27 mouse cellular contexts compared by ENCODE assay signal in genomic region chr3:117459507-117459906, GRCm38 (mm10).
DNase-seq lines count a peak whose midpoint lies in the region; ATAC-seq lines count a peak whose summit lies in the region.
"Had no signal": no experiment of that assay in that cellular context is flagged by ENCODE, and none has a peak within 500 bp of the region (broad histone marks: within the 10 kb centered on the region; RNA-seq: fewer than 3 reads in every experiment).

No protein-coding gene starts in this region.

- no peaks in the 10 kb centered on the region for H3K27me3 ChIP-seq in embryonic facial prominence, embryonic 11.5 days (ENCODE audit: control insufficient read depth, insufficient read depth, low read length)
- no peaks in the 10 kb centered on the region for H3K27me3 ChIP-seq in embryonic facial prominence, embryonic 10.5 days (replicated peaks; ENCODE audit: low read depth, poor library complexity, severe bottlenecking)
- H3K27me3 ChIP-seq: embryonic facial prominence, embryonic 13.5 days; forebrain, embryonic 12.5 days; forebrain, embryonic 15.5 days; heart, embryonic 12.5 days; heart, embryonic 15.5 days; hindbrain, embryonic 13.5 days; intestine, embryonic 15.5 days had no signal

- H3K27ac ChIP-seq in embryonic facial prominence, embryonic 11.5 days (replicated peaks; ENCODE audit: low read depth, low read length) = no peak overlapping the region
- no peak overlapping the region for H3K27ac ChIP-seq in embryonic facial prominence, embryonic 10.5 days (replicated peaks)
- H3K27ac ChIP-seq: embryonic facial prominence, embryonic 13.5 days; forebrain, embryonic 12.5 days; forebrain, embryonic 15.5 days; heart, embryonic 15.5 days; hindbrain, embryonic 10.5 days; hindbrain, embryonic 13.5 days; intestine, embryonic 15.5 days had no signal

- no peaks in the 10 kb centered on the region for H3K9me3 ChIP-seq in embryonic facial prominence, embryonic 11.5 days (replicated peaks; ENCODE audit: control insufficient read depth, low read length)
- no peaks in the 10 kb centered on the region for H3K9me3 ChIP-seq in embryonic facial prominence, embryonic 10.5 days
- H3K9me3 ChIP-seq: embryonic facial prominence, embryonic 13.5 days; forebrain, embryonic 12.5 days; forebrain, embryonic 15.5 days; heart, embryonic 12.5 days; heart, embryonic 15.5 days; hindbrain, embryonic 10.5 days; hindbrain, embryonic 13.5 days; intestine, embryonic 15.5 days had no signal

- ATAC-seq in embryonic facial prominence, embryonic 11.5 days (replicated peaks; ENCODE audit: insufficient number of reproducible peaks, low FRiP score, low TSS enrichment, low read depth) = no peak
- ATAC-seq: CD4-positive, CD25-positive, alpha-beta regulatory T cell, adult 4 months; forebrain, embryonic 15.5 days; hindbrain, embryonic 16.5 days; intestine, embryonic 15.5 days had no signal

- DNase-seq in adrenal gland, adult 8-10 months = peak; percentile 25
- DNase-seq in adrenal gland, postnatal 4 days (ENCODE audit: low spot score in 2 of 2) = no peak
- peak; percentile 6 for DNase-seq in embryonic facial prominence, embryonic 11.5 days (ENCODE audit: low spot score)
- no peak for DNase-seq in embryonic facial prominence, embryonic 10.5 days (ENCODE audit: low spot score)
- peak; percentile 12 for DNase-seq in retina, embryonic 14.5 days (ENCODE audit: low spot score)
- DNase-seq in thymus, adult 18-20 months = no peak
- DNase-seq in cerebellum, postnatal 10 days = no peak
- DNase-seq: B cell, adult 2 months; cerebellum, adult 11-12 months; cerebellum, adult 8-10 months; cerebellum, postnatal 14 days; gastrocnemius, postnatal 25 days; heart, adult 18-20 months; heart, postnatal 10 days; heart, postnatal 36 days; kidney, adult 11 months had no signal

- no peak overlapping the region for H3K4me3 ChIP-seq in embryonic facial prominence, embryonic 11.5 days (ENCODE audit: low read depth, low read length)
- no peak overlapping the region for H3K4me3 ChIP-seq in embryonic facial prominence, embryonic 10.5 days
- H3K4me3 ChIP-seq: embryonic facial prominence, embryonic 13.5 days; erythroblast, embryonic 14.5 days; forebrain, embryonic 12.5 days; forebrain, embryonic 15.5 days; heart, embryonic 12.5 days; heart, embryonic 15.5 days; hindbrain, embryonic 10.5 days; hindbrain, embryonic 13.5 days; intestine, embryonic 15.5 days had no signal

- H3K9ac ChIP-seq in embryonic facial prominence, embryonic 11.5 days (replicated peaks; ENCODE audit: low read length) = no peak overlapping the region
- H3K9ac ChIP-seq: embryonic facial prominence, embryonic 13.5 days; forebrain, embryonic 12.5 days; forebrain, embryonic 15.5 days; heart, embryonic 12.5 days; heart, embryonic 15.5 days; hindbrain, embryonic 13.5 days; intestine, embryonic 15.5 days had no signal

- no peak overlapping the region for H3K4me2 ChIP-seq in embryonic facial prominence, embryonic 11.5 days (ENCODE audit: low read depth, low read length)
- H3K4me2 ChIP-seq: embryonic facial prominence, embryonic 13.5 days; forebrain, embryonic 12.5 days; forebrain, embryonic 15.5 days; heart, embryonic 12.5 days; heart, embryonic 15.5 days; hindbrain, embryonic 13.5 days; intestine, embryonic 15.5 days had no signal

- no peaks in the 10 kb centered on the region for H3K4me1 ChIP-seq in embryonic facial prominence, embryonic 11.5 days (ENCODE audit: control insufficient read depth, insufficient read depth, low read length)
- H3K4me1 ChIP-seq in embryonic facial prominence, embryonic 10.5 days = peaks cover 8% of the 10 kb centered on the region
- H3K4me1 ChIP-seq: embryonic facial prominence, embryonic 13.5 days; forebrain, embryonic 12.5 days; forebrain, embryonic 15.5 days; heart, embryonic 12.5 days; heart, embryonic 15.5 days; hindbrain, embryonic 10.5 days; hindbrain, embryonic 13.5 days; intestine, embryonic 15.5 days had no signal

- no peaks in the 10 kb centered on the region for H3K36me3 ChIP-seq in embryonic facial prominence, embryonic 11.5 days (replicated peaks; ENCODE audit: control insufficient read depth, insufficient read depth, low read depth, low read length)
- no peaks in the 10 kb centered on the region for H3K36me3 ChIP-seq in embryonic facial prominence, embryonic 10.5 days (replicated peaks)
- H3K36me3 ChIP-seq: embryonic facial prominence, embryonic 13.5 days; forebrain, embryonic 12.5 days; forebrain, embryonic 15.5 days; heart, embryonic 12.5 days; heart, embryonic 15.5 days; hindbrain, embryonic 10.5 days; hindbrain, embryonic 13.5 days; intestine, embryonic 15.5 days had no signal

- 75% methylated on average over 2 of the region's 2 CpGs for WGBS in embryonic facial prominence, embryonic 11.5 days
- 83% methylated on average over 2 of the region's 2 CpGs for WGBS in embryonic facial prominence, embryonic 10.5 days

Comparison
In these comparisons a context has a peak if more than half of its experiments do, and no peak if none do; other contexts are left out.
1. DNase-seq: peak in adrenal gland, adult 8-10 months (single experiment), embryonic facial prominence, embryonic 11.5 days (single experiment) and retina, embryonic 14.5 days (single experiment); none in adrenal gland, postnatal 4 days (0 of 2), embryonic facial prominence, embryonic 10.5 days (single experiment), thymus, adult 18-20 months (0 of 2) and cerebellum, postnatal 10 days (0 of 2).